Mouse (Mus musculus): ENCODE data around the gene Cdk9.

The Cdk9 gene

DNA sequence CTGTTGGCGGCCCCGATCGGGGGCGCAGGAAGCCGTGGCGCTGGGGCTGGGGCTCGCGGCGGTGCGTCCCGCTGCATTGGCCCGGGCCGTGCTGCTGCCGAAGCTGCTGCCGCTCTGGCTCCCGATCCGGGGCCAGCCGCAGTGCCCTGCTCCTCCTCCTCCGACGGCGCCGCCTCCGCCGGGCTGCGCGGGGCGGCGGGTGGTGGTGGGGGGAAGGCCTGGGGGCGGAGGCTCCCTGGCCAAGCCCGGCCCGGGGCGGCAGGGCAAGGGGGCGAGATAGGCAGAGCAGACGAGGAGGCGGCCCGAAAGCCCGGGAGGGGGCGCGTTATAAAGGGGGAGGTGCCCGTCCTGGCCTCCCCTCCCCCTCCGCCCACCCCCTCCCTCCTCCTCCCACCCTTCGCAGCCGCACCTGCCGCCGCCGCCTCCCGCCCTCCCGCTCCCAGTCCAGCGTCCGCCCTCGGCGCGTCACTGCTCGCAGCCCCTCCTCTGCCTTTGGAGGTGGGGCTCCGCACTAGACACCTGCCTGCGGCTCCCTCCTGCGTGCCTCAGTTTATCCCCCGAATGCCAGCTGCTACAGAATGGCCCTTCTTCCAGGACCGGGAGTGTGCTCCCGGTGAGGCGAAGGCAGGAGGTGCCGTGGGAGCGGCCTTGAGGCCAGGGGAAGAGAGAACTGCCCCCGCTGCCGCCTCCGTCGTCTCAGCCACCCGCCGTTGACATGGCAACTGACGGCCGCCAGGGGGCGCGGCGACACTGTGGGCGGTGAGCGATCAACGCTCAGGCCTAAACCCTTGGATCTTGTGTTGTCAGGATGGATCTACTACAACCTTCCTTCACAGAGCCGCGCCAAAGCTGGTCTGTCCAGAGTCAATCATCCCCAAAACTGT, at the start of gene Cdk9:
Gene Cdk9 (minus strand): TSS at position 143 of the 884 bp plus-strand sequence.
- CTCF ChIA-PET: interaction anchor here (0.8 to 2.3 kb wide), 3 partner anchors 14 to 39 kb away, joined by 3 to 13 read pairs (median 4); no protein-coding TSS in a partner anchor

DNA sequence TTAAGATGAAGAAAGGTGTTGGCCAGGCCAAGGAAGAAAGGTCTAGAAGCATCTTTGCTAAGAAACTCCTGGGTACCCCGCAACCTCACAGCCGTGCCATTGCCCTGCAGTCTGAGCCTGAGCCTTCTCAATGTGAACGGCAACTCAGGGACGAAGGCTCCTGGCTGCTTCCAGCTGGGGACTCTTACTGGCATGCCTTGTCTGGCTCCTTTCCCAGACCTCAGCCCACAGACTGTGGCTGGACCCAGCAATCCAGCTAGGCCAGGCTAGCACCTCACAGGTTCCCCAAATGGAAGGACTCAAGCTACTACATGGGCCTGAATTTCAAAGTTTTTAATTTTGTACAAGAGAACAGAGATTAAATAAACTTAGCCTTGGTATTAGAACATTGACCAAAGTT, 49.0 kb upstream of the Cdk9 start:
- CTCF ChIA-PET: no interaction called here

DNA sequence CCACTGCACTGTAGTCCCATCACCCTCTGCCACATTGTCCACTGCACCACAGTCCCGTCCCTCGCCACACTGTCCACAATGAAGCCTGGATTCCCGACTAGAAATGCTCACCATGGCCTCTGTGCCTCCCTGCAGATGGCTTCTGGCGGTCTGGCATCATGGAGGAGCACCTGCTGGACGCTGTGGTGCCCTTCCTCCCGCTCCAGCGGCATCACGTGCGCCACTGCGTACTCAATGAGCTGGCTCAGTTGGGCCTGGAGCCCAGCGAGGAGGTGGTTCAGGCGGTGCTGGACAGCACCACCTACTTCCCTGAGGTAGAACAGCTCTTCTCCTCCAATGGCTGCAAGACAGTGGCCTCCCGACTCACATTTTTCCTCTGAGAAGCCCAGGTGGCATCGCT, 48.5 kb upstream of the Cdk9 start:
- CTCF ChIA-PET: no interaction called here

DNA sequence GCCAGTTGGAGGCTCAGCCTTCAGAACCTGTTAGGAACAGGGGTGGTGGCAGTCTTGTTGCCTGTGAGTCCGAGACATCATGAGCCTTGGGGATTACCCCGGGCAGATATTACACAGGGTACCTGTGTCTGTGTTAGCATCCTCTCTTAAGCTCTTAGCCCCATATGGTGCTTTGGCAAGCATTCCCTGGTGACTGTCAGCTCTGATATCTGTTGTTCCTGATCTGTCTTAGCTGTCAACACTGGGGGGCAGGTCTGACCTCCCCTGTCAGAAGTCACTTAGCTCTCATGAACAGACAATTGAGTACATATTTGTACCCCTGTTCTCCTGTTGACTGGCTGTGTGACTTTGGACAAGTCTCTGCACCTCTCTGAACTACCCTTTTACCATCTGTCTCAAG, 46.1 kb upstream of the Cdk9 start:
- CTCF ChIA-PET: no interaction called here

DNA sequence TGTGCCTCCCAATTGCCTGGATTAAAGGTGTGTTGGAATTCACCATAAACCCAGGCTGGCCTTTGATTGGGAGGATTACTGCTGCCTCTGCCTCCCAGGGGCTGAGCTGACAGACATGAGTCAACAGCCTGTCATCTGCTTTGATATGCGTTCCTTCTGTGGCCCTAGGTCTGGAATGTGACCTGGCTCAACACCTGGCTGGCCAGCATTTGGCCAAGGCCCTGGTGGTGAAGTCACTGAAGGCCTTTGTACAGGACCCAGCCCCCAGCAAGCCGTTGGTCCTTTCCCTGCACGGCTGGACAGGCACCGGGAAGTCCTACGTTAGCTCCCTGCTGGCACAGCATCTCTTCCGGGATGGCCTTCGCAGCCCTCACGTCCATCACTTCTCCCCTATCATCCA, 45.6 kb upstream of the Cdk9 start:
- CTCF ChIA-PET: no interaction called here

DNA sequence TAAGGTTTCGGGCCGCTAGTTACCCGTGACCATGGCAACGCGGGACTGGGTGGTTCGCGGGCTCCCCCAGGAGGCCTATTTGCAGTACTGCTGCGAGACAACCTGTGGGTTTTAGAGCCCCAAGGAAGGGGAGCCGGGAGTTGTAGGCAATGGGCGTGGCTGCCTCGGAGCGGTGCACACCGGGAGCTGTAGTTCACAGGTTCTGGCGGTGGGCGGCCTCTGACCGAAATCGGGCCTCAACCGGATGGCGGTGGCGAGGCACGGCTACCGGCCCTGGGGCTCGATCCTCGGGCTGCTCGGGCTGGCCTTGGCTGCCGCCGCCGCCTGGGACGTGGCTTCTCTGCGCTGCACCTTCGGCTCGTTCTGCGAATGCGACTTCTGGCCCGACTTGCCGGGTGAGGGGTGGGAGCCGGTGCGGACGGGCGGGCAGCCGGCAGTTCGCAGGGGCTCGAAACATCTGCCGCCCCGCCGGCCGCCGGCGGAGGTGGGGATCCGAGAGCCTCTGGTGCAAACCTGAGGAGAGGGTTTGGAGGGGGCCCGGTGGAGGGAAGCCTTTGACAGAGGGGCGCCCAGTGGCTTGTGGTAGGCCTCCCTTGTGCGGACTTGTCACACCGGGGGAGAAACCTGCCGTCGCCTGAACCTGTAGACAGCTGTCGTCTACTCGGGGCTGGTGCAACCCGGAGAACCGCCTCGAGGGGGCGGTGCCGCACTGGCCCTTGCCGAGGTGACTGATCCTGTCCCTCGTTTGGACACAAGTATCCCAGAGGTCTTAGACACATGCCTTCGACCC, 44.4 kb upstream of the Cdk9 start, which contains the start of gene Tor2a:
Gene Tor2a (plus strand): TSS at position 179 of the 790 bp plus-strand sequence.
- CTCF ChIA-PET: interaction anchor here (0.6 to 1.3 kb wide), 4 partner anchors 9 to 65 kb away, joined by 3 to 5 read pairs (median 4); no protein-coding TSS in a partner anchor

DNA sequence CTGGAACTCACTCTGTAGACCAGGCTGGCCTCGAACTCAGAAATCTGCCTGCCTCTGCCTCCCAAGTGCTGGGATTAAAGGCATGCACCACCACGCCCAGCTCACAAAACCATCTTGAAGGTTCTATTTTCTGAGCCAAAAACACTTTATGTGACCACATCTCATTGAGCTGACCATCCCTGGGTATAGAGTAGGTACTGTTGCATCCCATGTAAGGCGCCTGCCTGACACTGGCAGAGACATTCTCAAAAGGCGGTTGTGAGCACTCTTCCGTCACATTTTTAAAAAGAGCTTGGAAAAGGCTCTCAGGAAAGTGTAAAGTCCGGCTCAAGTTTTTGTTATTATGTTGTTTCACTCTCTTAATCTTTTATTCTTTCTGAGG, 43.8 kb upstream of the Cdk9 start:
- CTCF ChIA-PET: interaction anchor here (0.6 to 1.3 kb wide), 5 partner anchors 9 to 625 kb away, joined by 3 to 12 read pairs (median 4); no protein-coding TSS in a partner anchor

DNA sequence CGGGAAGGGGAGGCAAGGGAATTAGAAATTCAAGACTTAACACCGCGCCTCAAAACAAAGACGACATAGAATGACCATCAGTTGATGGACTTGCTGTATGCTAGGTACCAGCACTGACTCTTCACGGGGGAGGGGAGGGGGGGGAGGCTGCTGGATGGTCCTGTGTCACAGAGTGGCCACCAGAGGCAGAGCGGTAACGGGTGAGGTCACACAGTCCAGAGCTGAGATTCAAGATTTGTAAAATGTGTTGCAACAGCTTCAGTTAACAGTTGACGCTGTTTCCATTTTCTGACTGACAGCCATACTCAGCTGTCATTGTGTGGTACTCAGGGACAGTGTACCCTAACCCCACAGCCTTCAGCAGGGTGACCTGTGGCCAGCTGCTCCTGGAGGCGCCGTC, 39.3 kb upstream of the Cdk9 start:
- CTCF ChIA-PET: interaction anchor here (0.6 to 1.4 kb wide), 3 partner anchors 14 to 49 kb away, joined by 3 to 6 read pairs (median 3); no protein-coding TSS in a partner anchor

DNA sequence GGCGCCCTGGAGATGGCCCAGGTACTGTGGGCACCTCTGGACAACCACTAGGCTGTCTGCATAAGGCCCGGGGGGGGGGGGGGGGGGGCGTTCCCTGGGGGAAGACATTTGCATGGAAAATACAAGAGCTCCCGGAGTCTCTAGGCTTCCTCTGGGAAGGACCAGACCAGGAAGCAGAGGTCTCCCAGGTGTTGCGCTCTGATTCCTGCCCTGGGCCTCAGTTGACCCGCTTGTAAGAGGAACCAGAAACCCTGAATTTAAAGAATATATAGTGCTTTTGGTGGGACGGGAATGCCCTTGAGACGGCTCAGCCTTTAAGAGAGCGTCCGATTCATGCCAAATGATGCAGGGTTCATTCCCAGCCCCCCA, 38.8 kb upstream of the Cdk9 start:
- CTCF ChIA-PET: interaction anchor here (0.6 to 1.4 kb wide), 4 partner anchors 10 to 48 kb away, joined by 3 to 6 read pairs (median 4); no protein-coding TSS in a partner anchor

DNA sequence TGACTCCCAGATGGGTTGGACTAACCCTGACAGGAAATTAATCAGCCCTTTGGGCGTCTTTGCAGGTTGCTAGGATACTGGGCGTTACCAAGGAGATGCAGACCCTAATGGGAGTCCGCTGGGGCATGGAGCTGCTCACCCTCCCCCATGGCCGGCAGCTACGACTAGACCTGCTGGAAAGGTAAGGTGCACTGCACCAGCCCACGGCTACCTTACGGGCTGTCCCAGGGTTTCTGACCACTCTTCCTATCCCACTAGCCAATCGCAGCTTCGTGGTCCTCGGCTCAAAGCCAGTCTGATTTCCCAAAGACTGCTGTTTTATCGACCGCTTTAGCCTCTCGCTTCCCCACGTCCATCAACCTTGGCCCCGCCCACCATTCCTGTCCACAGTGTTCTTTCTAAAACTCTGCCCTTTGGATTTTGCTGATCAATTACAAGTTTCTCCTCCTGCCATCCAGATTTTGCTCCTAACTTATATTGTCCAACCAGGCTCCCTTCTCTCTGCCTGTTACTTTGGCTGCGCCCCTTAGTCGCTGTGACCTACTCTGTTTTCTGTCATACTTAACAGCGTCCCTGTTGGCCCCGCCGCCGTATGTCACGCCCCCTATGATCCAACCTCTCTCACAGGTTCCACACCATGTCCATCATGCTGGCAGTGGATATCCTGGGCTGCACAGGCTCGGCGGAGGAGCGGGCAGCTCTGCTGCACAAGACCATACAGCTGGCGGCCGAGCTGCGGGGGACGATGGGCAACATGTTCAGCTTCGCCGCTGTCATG, 38.2 kb upstream of the Cdk9 start:
- CTCF ChIA-PET: interaction anchor here (0.9 to 1.3 kb wide), 2 partner anchors 9 to 13 kb away, joined by 5 to 6 read pairs; no protein-coding TSS in a partner anchor

DNA sequence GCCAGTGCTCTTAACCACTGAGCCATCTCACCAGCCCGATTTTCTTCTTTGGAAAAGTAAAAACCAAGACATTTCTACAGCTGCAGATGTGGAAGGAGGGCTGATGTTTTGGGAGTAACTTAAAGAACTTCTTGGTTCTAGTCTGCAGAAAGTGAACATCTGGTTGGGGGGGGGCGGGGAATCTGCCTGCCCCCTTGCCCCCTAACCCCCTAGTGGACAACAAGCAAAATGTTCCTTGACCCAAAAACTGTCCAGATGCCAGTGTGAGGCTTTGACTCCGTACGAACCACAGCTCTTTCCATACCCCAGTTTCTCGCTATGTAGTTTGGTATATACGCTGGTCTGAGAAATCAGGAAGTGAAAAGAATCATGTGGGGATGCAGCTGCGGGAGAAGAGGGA, 37.3 kb upstream of the Cdk9 start:
- CTCF ChIA-PET: no interaction called here

DNA sequence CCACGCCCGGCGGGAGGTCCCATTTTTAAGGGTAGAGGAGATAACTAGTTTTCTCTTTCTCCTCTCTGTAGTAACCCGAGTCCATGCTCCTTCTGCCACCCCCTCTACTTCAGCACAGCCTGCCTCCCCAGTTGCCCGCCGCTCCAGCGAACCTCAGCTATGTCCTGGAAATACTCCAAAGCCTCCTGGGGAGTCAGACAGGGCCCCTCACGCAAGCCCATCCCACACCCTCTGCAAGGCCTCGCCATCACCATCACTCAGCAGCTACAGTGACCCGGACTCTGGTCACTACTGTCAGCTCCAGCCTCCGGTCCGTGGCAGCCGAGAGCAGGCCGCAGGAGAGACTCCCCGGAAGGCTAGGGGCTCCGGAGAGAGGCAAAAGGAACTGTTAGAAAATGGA, 36.2 kb upstream of the Cdk9 start:
- CTCF ChIA-PET: no interaction called here

DNA sequence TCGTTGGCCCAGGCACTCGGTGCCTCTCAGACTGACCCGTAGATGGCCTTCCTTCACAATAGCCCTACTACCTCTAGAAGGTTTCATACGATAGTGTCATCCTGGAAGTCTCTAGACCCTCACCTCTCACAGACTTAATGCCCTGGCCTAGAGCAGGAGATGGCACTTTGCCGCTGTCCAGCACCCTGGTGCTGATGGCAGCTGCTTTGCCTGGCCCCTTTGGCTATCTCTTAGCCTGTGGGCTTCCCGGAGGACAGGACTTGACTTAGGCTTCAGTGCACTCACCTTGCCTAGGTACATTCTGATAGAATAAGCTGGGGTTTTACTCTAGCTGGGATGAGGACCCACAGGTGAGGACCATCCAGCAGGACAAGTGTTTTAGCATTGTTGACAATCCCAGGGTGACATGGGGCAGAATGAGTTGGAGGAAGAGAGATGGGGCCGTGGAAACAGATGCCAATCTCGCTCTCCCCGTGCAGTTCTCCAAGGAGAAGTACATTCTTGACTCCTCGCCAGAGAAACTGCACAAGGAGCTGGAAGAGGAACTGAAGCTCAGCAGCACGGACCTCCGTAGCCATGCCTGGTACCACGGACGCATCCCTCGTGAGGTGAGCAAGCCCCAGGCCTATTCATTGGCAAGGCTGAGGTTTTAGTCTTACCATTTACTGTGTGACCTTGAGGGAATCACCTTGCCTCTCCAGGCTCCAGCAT, 31.6 kb upstream of the Cdk9 start:
- CTCF ChIA-PET: no interaction called here

DNA sequence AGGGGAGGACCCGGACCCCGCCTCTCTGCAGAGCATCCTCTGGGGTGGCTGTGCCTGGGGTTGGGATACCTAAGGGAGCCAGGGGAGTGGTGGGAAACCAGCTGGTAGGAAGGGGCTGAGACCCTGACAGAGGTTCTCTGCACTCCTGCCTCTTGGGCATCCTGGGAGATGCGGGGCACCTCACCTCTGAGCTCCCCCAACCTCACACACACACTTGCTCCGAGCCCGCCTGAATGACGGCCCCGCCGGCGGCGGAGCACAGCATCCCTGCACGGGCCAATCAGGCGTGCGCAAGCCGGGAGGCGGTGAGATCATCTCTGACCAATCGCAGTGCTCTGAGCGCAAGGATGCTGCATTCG, 29.3 kb upstream of the Cdk9 start:
- CTCF ChIA-PET: interaction anchor here (0.6 kb wide), 1 partner anchor 9 kb away, joined by 5 read pairs; no protein-coding TSS in a partner anchor

DNA sequence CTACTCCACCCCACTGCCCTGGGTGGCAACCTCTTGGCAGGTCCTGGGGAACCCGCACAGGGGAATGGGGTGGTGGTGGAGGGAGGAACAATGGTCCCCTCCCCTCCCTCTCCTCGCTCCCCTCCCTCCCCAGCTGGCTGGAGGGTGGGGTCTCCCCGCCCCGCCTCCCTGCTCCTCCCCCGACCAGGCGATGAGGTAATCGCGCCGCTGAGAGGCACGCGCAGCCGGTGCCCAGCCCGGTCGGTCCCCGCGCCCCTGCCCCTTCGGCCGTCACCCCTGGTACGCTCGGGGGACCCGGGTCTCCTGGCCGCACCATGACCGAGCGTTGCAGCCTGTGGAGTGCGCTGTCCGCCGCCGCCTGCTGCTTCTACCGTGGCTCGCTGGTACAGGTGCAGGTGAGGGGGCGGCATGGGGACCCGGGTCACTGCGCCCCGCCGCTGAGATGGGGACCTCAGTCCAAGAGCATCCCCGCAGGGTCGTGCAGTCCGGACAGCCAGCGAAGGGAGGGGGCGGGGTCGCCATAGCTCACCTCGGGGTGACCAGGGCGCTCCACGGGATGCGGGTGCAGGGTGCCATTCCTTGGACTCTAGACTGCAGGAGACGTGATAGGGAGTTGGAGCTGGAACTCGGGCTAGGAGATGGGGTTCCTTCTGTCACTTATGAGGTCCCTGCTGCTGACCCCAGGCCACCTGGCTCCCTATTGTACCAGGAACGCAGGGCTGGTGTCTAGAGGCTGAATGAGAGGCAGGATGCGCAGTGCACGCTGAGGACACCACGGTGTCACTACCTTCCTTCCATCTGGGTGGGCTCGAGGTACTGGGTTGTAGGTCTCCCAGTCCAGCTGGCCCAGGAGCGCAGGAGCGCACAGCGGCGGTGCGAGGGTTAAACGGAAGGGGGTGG, 28.6 kb upstream of the Cdk9 start:
- CTCF ChIA-PET: interaction anchor here (0.6 to 0.7 kb wide), 2 partner anchors 10 to 246 kb away, joined by 3 to 5 read pairs; no protein-coding TSS in a partner anchor

DNA sequence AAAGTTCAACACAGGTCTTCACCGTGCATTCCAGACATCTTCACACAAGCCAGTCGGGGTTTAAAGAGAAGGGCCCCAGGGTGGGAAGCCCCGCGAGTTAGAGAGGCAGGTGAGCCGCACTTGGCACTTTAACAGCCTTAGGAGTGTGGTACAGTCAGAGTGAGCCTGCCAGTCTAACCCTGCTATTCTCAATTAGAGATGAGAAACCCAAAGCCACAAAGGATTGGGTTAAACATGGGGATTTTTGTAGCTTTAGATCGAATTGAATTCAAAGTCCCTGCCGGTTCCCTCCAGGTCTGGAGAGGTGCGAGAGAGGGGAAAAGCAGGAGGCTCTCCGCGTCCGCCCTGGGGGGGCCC, 28.0 kb upstream of the Cdk9 start, which contains the start of gene 6330409D20Rik:
Gene 6330409D20Rik (minus strand): TSS at position 101 of the 357 bp plus-strand sequence.
- CTCF ChIA-PET: interaction anchor here (0.7 kb wide), 1 partner anchor 246 kb away, joined by 3 read pairs; no protein-coding TSS in a partner anchor

DNA sequence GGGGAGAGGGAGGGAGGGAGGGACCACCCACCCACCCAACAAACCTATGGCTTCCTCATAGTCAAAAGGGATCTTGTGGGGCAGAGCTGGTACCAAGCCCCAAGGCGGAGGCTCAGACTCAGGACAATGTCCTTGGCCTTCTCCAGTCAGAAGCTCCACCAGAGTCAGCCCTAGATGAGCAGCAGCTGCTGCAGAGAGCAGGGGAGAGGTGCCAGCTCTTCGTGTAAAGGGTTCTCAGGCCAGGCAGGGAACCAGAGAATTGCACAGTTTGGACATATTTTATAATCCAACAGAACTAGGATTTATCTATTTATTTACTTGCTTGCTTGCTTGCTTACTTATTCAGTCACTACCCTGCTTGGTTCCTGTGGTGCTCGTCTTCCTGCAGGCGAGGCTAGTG, 26.4 kb upstream of the Cdk9 start:
- CTCF ChIA-PET: interaction anchor here (0.5 kb wide), 1 partner anchor 105 kb away, joined by 3 read pairs; no protein-coding TSS in a partner anchor

DNA sequence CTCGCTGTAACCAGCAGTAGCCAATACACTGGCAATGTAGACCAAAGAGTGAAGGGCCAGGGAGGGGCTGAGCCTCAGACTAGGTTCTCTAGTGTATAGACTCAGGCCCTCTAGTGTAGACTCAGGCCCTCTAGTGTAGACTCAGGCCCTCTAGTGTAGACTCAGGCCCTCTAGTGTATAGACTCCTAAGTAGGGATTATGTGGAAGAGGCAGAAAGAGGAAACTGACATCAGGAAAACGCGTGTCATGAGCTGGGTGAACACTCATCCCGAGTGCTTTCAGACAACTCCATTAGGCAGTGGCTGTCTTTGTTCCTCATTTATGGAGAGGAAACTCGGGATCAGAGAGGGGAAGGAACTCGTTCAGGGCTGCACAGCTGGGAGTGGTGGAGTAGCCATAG, 24.1 kb upstream of the Cdk9 start:
- CTCF ChIA-PET: no interaction called here

DNA sequence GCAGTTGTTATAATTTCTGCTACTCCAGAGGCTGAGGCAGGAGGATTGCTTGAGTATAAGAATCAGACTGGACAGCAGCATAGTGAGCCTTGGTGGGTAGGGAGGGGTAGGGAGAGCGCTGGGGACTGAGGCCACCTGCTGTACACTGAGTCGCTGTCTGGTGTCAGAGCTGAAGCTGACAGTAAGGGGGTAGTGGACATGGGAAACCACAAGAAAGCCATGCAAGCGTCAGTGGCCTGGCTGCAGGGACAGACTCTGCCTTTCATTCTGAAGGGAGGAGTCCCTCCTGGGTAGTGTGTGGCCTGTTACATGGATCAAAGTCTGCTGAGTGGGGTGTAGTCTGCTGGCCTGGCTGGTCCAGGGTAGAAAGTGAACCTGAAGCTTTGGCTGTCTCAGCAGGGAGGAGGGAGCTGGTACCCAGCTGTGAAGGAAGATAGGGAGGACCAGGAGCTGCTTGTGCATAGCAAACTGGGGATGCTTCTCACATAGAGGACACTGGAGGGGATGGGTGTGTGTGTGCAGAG, 23.5 kb upstream of the Cdk9 start:
- CTCF ChIA-PET: no interaction called here

Measured in spleen, embryonic (tissue).